Mouse (Mus musculus) adrenal gland, postnatal 25 days (tissue): Measurements from ENCODE around the gene Smyd3. TPM values are rescaled to one million over a fixed set of nuclear protein-coding genes. Genes with fewer than 3 reads are reported as not detected.
A peak's percentile ranks its signal among the peaks of the same experiment; 100 is the strongest.

Source experiments
- DNase-seq: peaks from one replicate; pipeline ENCODE4 v3.0.0; 2021; ENCODE audit warnings: mixed read lengths
- total RNA-seq: library from RNA; stranded (reverse); gene quantifications from 2 replicates; pipeline ENCODE4 v1.2.3, GENCODE M21; 2021

Gene Smyd3
- total RNA-seq, 1 experiment from 2014 or later = 9.6 TPM

DNA sequence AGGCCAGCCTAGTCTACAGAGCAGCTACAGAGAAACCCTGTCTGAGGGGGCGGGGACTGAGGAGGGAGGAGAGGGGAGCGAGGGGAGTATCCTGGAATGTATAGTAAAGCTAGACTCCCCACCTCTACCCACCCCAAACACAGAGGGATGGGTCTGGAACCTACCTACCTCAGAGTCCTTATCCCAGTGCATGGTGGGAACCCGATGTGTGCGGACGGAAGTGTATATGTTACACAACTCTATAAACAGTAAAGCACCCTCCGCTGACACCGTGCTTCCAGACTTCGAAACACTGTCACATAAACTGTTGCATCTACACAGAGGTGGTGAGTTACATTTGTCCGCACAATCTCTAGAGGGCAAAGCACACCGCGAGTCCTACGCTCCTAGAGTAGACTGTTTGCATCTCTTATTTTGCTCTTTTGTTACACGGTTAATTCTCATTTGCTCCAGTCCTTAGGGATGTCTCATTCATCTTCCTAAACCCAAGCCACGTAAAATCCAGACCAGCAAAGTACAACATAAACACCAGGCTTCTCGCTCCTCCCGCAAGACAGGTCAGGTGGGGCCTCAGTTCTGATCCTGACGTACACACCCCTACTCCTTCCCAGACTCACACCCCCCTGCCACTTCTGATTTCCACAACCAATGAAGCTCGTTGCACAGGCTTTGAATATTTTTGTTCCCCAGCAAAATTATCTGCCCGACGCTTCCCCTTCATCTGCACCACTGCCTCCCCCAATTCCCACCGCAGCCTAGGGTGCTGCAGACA is 714 bp downstream of the Smyd3 start:
- no peak for DNase-seq

DNA sequence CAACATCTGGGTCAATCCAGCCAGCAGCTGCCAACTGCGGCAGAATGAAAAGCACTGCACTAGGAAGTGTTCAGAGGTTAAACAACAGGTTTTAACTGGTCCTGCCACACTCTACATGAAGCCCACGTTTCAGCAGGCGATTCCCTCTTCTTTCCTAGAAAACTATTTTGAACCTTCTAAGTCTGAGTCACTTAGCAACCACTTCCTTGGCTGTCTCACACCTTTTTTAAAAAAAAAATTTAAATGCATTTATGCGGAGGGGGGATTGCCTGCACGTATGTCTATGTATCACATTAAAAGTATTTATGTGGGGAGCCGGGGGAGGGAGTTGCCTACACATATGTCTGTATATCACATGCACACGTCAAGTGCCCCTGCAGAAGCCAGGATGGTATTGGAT is 5.9 kb downstream of the Smyd3 start:
- no peak for DNase-seq

DNA sequence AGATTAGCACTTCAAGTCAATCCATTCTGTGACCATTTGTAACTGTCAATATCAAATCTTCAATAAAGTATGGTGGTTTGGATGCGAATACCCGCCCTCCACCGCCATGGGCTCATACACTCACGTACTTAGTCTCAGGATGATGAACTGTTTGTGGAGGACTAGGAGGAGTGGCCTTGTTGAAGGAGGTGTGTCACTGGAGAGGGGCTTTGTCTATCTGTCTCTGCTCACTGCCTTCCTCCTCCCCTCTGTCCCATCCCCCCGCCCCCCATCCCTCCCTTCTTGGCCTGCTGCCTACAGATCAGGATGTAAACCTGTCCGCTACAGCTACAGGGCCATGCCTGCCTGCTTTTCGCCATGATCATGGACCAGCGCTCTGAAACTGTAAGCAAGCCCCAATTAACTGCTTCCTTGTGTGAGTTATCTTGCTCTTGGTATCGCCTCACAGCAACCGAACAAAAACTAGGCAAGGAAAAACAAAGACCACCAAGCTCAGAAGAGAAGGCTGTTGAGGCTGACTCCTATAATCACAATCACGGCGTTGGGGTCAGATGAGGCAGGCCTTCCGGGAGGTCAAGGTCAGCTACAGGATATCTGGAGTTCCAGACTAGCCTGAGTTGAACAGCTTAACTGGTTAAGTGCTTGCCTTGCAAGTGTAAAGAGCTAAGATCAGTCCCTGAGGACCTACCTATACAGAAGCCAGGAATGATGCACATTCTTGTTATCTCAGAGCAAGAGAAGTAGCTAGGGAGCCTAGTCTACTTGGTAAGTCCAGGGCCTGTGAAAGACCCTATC is 7.1 kb downstream of the Smyd3 start:
- DNase-seq = no peak

DNA sequence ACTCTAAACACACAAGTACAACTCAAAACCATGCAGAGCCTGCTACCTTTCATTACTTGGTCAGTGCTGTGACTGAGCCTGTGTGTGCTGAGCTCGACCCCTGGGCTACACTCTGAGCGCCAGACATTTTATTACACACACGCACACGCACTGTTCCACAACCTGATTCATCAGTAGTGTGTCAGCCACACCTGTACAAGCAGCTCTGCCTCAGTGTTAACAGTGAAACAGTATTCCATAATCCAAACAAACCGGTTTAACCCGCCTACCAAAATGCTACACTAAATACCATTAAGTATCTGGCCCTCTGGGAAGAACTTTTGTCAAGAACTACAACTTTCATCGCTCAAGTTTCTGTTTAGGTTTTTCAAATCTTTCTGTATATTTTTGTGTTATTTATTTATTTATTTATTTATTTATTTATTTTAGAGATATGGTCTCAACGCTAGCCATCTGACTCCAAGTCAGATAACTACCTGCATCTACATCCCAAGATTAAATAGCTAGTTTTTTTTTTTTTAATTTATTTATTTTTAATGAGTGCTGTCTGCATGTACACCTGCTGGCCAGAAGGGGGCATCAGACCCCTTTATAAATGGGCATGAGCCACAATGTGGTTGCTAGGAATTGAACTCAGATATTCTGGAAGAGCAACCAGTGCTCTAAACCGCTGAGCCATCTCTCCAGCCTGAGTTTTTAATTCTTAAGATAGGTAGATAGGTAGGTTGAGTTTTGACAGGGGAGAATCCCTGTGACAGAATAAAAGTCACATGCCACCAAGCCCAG is 11.1 kb downstream of the Smyd3 start:
- peak; percentile 13 for DNase-seq

DNA sequence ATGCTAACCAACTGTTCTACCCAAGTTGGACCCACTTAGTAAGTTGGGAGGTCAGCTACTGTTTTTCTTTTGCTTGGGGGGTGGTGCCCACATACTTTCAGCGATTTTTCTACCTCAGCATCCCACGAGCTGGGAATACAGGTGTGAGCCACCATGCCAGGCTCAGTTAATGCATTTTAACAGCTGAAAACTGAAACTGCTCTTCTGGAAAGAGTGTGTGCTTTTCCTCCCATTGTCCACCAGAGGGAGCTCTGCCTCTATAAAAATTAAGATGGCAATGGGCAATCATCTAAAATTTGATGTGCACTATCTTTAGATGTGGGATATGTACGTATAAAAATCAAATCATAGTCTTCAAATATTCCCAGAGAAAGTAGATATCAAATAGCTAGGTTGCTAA is 15.3 kb downstream of the Smyd3 start:
- no peak for DNase-seq

DNA sequence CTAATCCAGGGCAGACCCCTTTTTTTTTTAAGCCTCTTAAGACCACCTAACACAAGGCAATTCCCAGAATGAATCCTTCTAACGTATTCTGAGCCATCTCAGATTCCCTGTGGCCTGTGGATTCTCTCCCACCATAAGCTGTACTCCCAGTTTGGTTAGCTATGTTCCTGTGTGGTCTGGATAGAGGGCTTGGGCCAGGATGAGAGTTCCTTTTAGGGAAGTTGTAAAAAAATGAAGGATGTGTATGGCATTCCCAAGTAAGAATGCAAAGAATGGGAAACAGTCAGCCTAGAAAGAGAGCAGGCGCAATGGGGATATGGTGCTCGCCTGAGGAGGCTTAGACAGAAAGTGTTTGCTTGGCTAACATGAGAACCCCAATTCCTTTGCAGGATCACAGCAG is 18.6 kb downstream of the Smyd3 start:
- no peak for DNase-seq

DNA sequence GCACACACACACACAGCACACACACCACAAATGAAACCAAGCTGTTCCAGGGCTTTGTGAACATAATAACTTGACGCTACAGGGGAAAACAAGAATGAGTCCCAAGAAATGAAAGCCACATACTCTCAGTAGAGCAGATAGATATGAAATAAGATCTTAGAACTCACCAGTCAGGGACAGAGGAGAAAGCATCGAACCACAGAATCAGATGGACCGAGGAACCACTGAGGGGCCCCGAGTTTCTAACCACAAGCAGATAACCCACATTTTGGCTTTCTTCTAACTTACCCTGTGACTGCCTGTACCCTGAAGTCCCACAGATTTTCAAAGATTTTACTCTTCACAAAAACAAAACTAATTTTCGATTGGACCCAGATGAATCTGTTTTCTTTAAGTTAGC is 24.9 kb downstream of the Smyd3 start:
- DNase-seq = no peak

DNA sequence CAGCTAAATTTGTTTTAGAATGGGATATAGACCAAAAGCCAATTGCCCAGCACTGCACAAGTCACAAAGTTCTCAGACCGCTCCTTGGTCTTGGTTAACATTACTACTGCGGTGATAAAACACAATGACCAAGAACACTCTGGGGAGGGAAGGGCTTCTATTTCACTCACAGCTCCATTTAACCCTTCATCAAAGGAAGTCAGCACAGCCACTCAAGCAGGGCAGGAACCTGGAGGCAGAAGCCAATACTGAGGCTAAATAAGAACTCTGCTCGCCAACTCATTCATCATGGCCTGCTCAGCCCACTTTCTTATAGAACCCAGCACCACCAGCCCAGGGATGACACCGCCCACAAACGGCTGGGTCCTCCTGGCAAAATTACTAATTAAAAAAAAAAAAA is 29.3 kb downstream of the Smyd3 start:
- DNase-seq = no peak

DNA sequence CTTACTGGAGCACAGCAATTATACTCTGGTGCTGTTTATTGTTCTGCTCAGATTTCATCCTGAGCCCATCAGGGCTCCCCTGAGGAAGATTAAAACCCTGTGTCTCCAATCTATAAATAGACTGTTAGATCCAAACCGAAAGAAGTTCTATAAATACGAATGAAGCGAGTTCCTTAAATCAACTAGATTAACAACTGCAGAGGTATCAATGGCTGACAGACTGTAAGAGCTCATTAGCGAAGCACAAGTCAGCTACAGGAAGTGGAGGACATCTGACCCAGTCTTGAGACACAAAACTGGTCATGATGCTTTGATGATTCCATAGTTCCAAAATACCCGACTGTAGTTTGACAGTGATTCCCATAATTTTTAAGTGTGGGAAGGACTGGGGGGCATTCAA is 29.9 kb downstream of the Smyd3 start:
- no peak for DNase-seq

DNA sequence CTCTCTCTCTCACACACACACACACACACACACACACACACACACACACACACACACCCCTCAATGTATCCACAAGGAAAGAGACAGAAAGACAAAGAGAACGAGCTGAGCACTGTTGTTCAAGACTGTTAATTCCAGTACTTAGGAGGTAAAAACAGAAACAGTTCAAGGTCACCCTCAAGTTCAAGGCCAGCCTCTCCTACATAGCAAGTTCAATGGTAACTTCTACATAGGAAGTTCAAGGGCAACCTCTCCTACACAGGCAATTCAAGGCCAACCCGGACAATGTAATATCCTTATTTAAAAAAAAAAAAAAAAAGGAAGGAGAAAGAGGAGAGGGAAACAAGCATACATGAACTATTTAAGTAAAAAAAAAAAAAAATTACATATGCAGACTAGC is 30.6 kb downstream of the Smyd3 start:
- no peak for DNase-seq

DNA sequence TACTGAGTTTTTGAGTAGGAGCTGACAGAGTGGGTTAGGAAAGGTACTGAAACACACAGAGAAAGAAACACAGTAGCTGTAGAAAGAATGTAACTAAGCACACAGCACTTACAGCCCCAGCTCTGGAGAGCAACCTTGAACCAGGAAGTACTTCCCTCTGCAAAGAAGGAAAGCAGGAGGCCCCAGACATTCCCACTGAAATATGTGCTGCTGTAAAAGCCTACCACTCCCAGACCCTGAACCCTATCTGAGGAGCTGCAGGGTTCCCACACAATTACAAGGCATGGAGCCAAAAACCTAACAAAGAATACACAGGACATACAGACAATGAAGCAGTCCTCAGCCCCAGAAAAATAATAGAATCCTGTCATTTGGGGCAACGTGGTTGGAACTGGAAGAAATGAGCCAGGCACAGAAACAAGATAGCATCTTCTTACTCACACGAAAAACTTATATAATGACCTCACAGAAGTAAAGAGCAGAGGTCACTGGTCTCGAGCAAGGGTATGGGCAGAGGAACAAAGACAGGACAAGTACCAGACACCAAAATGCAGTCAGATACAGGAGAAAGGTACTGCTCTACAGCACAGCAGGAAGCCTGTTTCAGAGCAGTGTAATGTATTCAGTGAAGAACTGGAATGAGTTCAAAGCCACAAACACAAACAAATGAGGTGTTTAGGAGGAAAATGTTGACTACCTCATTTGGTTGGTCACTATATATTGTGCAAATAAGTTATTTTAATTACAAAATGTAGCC is 31.9 kb downstream of the Smyd3 start:
- no peak for DNase-seq

DNA sequence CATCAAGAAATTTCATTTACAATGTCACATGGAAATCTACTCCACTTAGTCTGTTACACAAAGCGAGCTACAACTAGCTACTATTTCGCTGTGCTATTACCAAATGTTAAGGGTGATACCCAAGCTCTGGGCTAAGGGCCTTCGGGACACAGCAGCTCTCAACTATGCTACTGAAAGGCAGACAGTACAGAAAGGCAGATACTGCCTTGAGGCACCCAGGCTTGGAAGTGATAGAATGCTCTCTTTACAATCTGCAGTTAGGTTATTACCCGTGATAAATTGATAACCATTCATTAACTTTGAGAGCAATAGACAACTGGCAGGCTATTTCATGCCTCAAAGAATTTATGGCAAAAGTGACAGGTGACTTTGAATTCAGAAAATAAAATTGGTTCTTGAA is 37.0 kb downstream of the Smyd3 start:
- DNase-seq = no peak

DNA sequence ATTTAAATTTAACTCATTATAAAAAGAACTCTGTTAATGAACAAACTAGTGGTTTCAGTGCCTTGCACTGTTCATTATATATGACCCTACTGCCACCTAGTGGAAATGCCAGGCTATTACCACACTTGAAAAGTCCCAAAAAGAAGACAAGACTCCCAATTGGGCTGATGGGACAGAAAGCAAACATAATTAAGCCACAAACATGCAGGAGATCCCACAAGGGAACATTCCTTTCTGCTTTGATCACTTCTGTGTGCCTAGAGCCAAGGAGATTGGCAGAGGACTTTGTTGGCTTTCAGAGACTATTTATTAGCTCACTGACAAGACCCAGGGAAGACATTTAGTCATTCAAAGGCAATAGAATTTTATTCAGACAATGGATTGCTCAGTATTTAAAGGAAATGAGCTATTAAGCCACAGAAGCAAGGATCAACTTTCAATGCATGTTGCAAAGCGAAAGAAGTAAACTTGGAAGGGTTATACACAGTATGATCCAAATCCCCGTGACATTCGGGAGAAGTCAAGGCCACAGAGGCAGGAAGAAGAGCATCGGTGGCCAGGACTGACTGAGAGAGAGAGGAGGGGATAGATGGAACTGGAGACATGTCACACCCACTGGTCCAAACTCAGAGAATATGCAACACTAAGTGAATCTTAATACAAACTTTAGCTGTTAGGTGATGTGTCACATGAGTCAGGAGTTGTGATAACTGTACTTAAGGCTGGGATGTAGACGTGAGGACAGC is 40.5 kb downstream of the Smyd3 start:
- no peak for DNase-seq

DNA sequence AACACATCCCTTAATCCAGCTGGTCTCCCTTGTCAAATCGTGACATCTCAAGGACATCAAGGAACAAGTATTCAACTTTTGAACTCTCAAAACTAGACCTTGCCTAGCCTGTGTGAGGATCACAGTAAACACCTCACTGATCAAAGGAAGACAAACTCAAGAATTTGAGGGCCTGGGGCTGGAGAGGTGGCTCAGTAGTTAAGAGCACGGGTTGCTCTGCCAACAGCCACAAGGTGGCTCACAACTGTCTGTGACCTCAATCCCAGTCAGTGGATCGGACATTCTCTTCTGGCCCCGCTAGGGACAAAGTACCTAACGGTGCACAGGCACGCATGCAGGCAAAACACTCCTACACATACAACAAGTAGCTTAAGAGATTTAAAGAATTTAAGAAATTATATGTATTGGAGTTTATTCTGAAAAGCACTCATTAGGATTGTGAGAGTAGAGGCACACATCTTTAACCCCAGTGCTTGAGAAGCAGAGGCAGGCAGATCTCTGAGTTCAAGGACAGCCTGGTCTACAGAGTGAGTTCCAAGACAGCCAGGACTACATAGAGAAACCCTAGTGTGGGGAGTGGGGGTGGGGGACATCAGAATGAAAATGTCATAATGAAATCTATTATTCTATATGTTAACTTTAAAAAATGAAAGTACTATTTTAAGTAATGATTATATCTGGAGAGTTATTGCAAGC is 41.2 kb downstream of the Smyd3 start:
- DNase-seq = no peak

DNA sequence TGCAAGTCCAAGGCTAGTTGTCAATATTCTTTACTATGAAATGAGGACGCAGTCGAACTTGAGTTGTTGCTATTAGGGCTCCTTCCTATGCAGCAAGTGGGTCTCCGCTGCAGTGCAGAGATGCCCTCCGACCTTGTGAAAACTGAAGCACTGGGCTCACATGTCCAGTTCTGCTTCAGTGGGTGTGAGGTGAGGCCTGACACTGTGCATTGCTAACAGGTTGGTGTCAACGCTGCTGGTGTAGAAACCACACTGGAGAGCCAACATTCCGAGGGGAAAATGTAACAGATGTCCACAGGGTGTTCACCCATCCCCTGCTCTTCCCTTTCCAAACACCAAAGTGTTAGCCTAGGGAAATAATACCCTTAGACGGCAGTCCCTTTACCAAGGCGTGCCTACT is 43.1 kb downstream of the Smyd3 start:
- no peak for DNase-seq

DNA sequence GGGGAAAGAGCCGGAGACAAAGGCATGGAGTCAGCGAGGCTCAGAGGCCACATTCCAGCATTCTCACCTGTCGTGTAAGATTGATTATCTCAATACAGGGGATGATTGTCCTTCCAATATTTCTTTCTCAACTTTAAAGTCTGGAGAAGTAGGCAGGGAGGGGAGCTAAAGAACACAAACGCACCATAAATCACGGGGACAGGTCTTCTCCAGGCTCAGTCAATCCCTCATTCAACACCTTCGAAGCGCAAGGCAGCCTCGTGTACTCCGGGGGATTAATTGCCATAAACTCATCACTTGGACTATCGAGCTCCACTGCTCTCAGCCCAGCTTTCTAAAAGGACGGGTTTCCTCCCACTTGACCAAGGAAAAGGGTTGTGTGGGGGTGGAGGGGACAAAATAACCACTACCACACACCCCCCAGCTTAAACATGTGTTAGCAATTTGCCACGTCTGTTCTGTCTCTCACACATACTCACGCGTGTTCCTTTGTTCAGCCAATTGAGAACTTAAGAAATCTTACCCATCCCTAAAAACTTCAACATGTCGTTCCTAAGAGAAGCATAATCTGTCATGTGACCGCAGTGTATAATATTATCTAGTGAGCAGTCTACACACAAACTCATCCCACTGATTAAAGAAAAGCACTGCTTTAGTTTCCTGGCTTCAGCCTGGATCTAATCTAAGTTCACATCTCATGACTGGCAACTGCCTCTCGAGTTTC is 43.8 kb downstream of the Smyd3 start:
- DNase-seq = no peak

DNA sequence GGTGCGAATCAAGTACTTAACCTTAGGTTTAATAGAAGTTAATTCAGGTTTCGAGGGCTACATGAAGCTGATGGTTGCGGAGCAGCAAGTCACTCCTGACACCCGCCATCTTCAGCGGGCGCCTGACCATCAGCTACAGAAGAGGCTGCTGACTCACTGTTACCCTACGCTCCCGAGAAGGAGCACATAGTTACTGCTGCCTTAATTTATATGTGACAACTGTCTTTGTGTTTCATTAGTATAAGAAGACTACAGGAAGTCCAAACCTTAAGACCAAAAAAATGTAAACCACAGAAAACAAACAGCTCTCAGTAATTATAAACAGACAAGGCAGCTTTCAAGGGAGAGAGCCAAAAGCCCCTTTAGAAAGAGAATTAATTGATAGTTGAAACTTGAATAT is 49.9 kb downstream of the Smyd3 start:
- no peak for DNase-seq

DNA sequence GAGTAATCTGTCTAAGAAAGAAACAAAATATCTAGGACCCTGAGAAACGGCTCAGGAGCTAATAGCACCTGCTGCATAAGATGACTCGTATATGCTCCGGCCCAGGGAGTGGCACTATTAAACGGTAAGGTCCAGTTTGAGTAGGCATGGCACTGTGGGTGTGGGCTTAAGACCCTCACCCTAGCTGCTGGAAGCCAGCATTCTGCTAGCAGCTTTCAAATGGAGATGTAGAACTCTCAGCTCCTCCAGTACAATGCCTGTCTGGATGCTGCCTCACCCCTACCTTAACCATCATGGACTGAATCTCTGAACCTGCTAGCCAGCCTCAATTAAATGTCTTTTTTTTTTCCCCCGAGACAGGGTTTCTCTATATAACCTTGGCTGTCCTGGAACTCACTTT is 55.5 kb downstream of the Smyd3 start:
- DNase-seq = no peak

DNA sequence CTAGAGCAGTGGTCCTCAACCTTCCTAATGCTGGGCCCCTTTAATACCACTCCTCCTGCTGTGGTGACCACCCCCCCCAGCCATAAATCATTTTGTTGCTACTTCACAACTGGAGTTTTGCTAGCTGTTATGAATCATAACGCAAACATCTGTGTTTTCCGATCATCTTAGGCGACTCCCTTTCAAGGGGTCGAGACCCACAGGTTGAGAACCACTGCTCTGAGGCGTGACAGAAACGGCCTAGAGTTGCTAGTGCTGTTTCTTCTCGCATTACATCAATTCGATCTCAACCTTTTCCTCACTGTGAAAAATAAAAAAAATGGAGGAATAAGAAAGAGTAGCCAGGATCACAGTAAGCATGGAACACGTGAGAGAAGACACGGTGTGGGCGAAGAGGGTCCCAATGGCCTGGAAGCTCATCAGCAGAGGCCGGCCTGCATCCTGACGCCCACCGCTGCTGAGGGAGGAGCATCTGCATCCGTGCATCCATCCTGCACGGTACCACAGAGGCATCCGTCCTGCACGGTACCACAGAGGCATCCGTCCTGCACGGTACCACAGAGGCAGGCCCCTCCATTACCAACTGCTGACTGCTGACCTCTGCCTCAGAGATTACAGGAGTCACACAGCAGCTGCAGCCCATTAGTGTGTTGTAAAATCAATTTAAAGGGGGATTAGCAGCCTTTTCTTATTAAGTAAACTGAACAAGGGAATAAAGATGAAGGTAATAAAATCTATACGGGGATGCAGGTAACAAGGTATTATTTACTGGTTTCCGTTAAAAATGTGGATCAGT is 56.6 kb downstream of the Smyd3 start:
- no peak for DNase-seq
